In genomic region chr12:55833906-55834625, GRCm38 (mm10) we compare ENCODE assay signal across 21 mouse cellular contexts. TPM values are rescaled to one million over a fixed set of nuclear protein-coding genes. Genes with fewer than 3 reads are reported as not detected.
DNase-seq lines count a peak whose midpoint lies in the region; ATAC-seq and TF ChIP-seq lines count a peak whose summit lies in the region.
"Had no signal": no experiment of that assay in that cellular context is flagged by ENCODE, and none has a peak within 500 bp of the region (broad histone marks: within the 10 kb centered on the region; RNA-seq: fewer than 3 reads in every experiment).

No protein-coding gene starts in this region.

- no peaks in the 10 kb centered on the region for H3K27me3 ChIP-seq in intestine, postnatal 0 days (replicated peaks; ENCODE audit: control insufficient read depth, insufficient read depth, low read length)
- H3K27me3 ChIP-seq in intestine, embryonic 15.5 days (replicated peaks): no peaks in the 10 kb centered on the region
- H3K27me3 ChIP-seq: embryonic facial prominence, embryonic 15.5 days; hindbrain, embryonic 13.5 days; limb, embryonic 12.5 days; midbrain, embryonic 12.5 days; neural tube, embryonic 15.5 days had no signal

- H3K4me2 ChIP-seq in intestine, postnatal 0 days (replicated peaks; ENCODE audit: low read depth): no peak overlapping the region
- no peak overlapping the region for H3K4me2 ChIP-seq in intestine, embryonic 15.5 days (replicated peaks)
- H3K4me2 ChIP-seq: embryonic facial prominence, embryonic 15.5 days; hindbrain, embryonic 13.5 days; limb, embryonic 12.5 days; midbrain, embryonic 12.5 days; neural tube, embryonic 15.5 days had no signal

- peak; percentile 36 for DNase-seq in thymus, postnatal 0 days (ENCODE audit: low spot score)
- no peak for DNase-seq in thymus, adult 18-20 months
- DNase-seq in ZHBTc4 (ENCODE audit: low read depth, low spot score): peak; percentile 64
- DNase-seq in right cerebral cortex, postnatal 10 days (ENCODE audit: low spot score in 2 of 2): no peak
- no peak for DNase-seq in cerebellum, postnatal 10 days
- DNase-seq: adrenal gland, postnatal 14 days; gastrocnemius, postnatal 10 days; heart, adult 2 months; kidney, adult 11 months; kidney, postnatal 10 days; retina, postnatal 1 day had no signal

- H3K27ac ChIP-seq in intestine, postnatal 0 days (ENCODE audit: low read depth, low read length): no peak overlapping the region
- no peak overlapping the region for H3K27ac ChIP-seq in intestine, embryonic 15.5 days
- H3K27ac ChIP-seq: embryonic facial prominence, embryonic 15.5 days; forebrain, embryonic 10.5 days; heart, adult 2 months; hindbrain, embryonic 13.5 days; limb, embryonic 12.5 days; liver, embryonic 14.5 days; macrophage; midbrain, embryonic 12.5 days; neural tube, embryonic 15.5 days had no signal

- H3K4me3 ChIP-seq in intestine, postnatal 0 days (ENCODE audit: low read depth, low read length): no peak overlapping the region
- no peak overlapping the region for H3K4me3 ChIP-seq in intestine, embryonic 15.5 days (replicated peaks)
- H3K4me3 ChIP-seq: embryonic facial prominence, embryonic 15.5 days; forebrain, embryonic 10.5 days; heart, adult 2 months; hindbrain, embryonic 13.5 days; limb, embryonic 12.5 days; midbrain, embryonic 12.5 days; neural tube, embryonic 15.5 days had no signal

- peak; percentile 25; the same call in 1 of the 2 replicates for TF ChIP-seq CTCF in intestine, postnatal 0 days (IDR thresholded peaks at IDR 0.05; ENCODE audit: low read depth)

- H3K4me1 ChIP-seq in intestine, postnatal 0 days (replicated peaks; ENCODE audit: control insufficient read depth, insufficient read depth, low read length): no peaks in the 10 kb centered on the region
- H3K4me1 ChIP-seq in intestine, embryonic 15.5 days (replicated peaks): no peaks in the 10 kb centered on the region

- no peaks in the 10 kb centered on the region for H3K36me3 ChIP-seq in intestine, postnatal 0 days (ENCODE audit: control insufficient read depth, insufficient read depth)
- H3K36me3 ChIP-seq in intestine, embryonic 15.5 days: no peaks in the 10 kb centered on the region
- H3K36me3 ChIP-seq: embryonic facial prominence, embryonic 15.5 days; limb, embryonic 12.5 days; midbrain, embryonic 12.5 days; neural tube, embryonic 15.5 days had no signal

- 36% methylated on average over 9 of the region's 9 CpGs for WGBS in intestine, postnatal 0 days
- 59% methylated on average over 9 of the region's 9 CpGs for WGBS in intestine, embryonic 15.5 days

- no peak overlapping the region for H3K9ac ChIP-seq in intestine, postnatal 0 days (ENCODE audit: low read depth, low read length)
- H3K9ac ChIP-seq in intestine, embryonic 15.5 days: no peak overlapping the region
- H3K9ac ChIP-seq: embryonic facial prominence, embryonic 15.5 days; hindbrain, embryonic 13.5 days; limb, embryonic 12.5 days; liver, embryonic 14.5 days; midbrain, embryonic 12.5 days; neural tube, embryonic 15.5 days had no signal

- ATAC-seq in intestine, postnatal 0 days: no peak
- ATAC-seq in intestine, embryonic 15.5 days: no peak

- H3K9me3 ChIP-seq in intestine, postnatal 0 days (ENCODE audit: control insufficient read depth): no peaks in the 10 kb centered on the region
- H3K9me3 ChIP-seq in intestine, embryonic 15.5 days: no peaks in the 10 kb centered on the region
- H3K9me3 ChIP-seq: embryonic facial prominence, embryonic 15.5 days; forebrain, embryonic 10.5 days; hindbrain, embryonic 13.5 days; limb, embryonic 12.5 days; midbrain, embryonic 12.5 days; neural tube, embryonic 15.5 days had no signal

RNA-seq across cellular contexts. Expression of gene Brms1l, which starts 2.1 kb away (rescaled TPM):
- 10.9 and 11.9 TPM in 2 replicates for polyA plus RNA-seq in intestine, postnatal 0 days (2015; fragmentation: Nextera tagmentation; extraction: Ambion mirVana)
- 27.0 and 28.0 TPM in 2 replicates for polyA plus RNA-seq in intestine, embryonic 15.5 days (2015; fragmentation: Nextera tagmentation; extraction: Ambion mirVana)
- 24.0 and 28.5 TPM in 2 replicates for polyA plus RNA-seq in thymus, postnatal 0 days (2015; fragmentation: Nextera tagmentation; extraction: Ambion mirVana)

RNA-seq across cellular contexts. Expression of gene Ralgapa1, which starts 13.1 kb away (rescaled TPM):
- 7.7 and 7.8 TPM in 2 replicates for polyA plus RNA-seq in intestine, postnatal 0 days (2015; fragmentation: Nextera tagmentation; extraction: Ambion mirVana)
- polyA plus RNA-seq in intestine, embryonic 15.5 days (2015; fragmentation: Nextera tagmentation; extraction: Ambion mirVana): 12.6 and 14.3 TPM in 2 replicates
- polyA plus RNA-seq in thymus, postnatal 0 days (2015; fragmentation: Nextera tagmentation; extraction: Ambion mirVana): 14.4 and 15.7 TPM in 2 replicates

Comparison
In these comparisons a context has a peak if more than half of its experiments do, and no peak if none do; other contexts are left out.
1. DNase-seq: peak in thymus, postnatal 0 days (single experiment) and ZHBTc4 (single experiment); none in thymus, adult 18-20 months (0 of 2), right cerebral cortex, postnatal 10 days (0 of 2) and cerebellum, postnatal 10 days (0 of 2).